Mouse (Mus musculus) heart, embryonic 14.5 days (tissue): ENCODE data around the gene Urad. TPM values are rescaled to one million over a fixed set of nuclear protein-coding genes. Genes with fewer than 3 reads are reported as not detected.

Experiments
- ATAC-seq: fragments of 200-750 bp; cut with Nextera tagmentation; 2 replicates; pipeline ENCODE4 v1.8.0; 2017; ENCODE audit warnings: low read depth, moderate TSS enrichment; ENCODE audit not compliant: insufficient number of reproducible peaks, insufficient read depth, low FRiP score
- H3K27ac ChIP-seq, 2 experiments: fragments of 200-500 bp in 1 of 2; fragments of 300-500 bp in 1 of 2; sonication (generic) in 1 of 2; replicated peaks in 1 of 2; 2 replicates each; pipeline ENCODE4 v1.5.1; 2012 to 2014; ENCODE audit warnings: low read depth in 2 of 2, low read length in 2 of 2, control low read depth in 1 of 2, mild to moderate bottlenecking in 1 of 2, mixed read lengths in 1 of 2; ENCODE audit not compliant: control insufficient read depth in 1 of 2, insufficient read depth in 1 of 2
- H3K27me3 ChIP-seq: fragments of 300-500 bp; sonication (generic); 2 replicates; pipeline ENCODE4 v1.6.1; 2014; ENCODE audit warnings: mild to moderate bottlenecking, low read length, control low read depth; ENCODE audit not compliant: control insufficient read depth, insufficient read depth
- H3K36me3 ChIP-seq: fragments of 300-500 bp; sonication (generic); 2 replicates; pipeline ENCODE4 v1.6.1; 2014; ENCODE audit warnings: mild to moderate bottlenecking, control low read depth, low read length, mixed read lengths; ENCODE audit not compliant: control insufficient read depth, insufficient read depth
- H3K4me1 ChIP-seq, 2 experiments: fragments of 200-500 bp in 1 of 2; fragments of 300-500 bp in 1 of 2; sonication (generic) in 1 of 2; 2 replicates each; pipeline ENCODE4 v1.6.1; 2012 to 2014; ENCODE audit warnings: low read length in 2 of 2, control low read depth in 1 of 2, mixed read lengths in 1 of 2; ENCODE audit not compliant: control insufficient read depth in 2 of 2, insufficient read depth in 2 of 2
- H3K4me2 ChIP-seq: fragments of 300-500 bp; sonication (generic); 2 replicates; pipeline ENCODE4 v1.6.1; 2014; ENCODE audit warnings: mild to moderate bottlenecking, low read length
- H3K4me3 ChIP-seq, 2 experiments: fragments of 200-500 bp in 1 of 2; fragments of 300-500 bp in 1 of 2; sonication (generic) in 1 of 2; 2 replicates each; pipeline ENCODE4 v1.5.1; 2012 to 2014; ENCODE audit warnings: low read length in 2 of 2, mild to moderate bottlenecking in 2 of 2, control low read depth in 1 of 2, low read depth in 1 of 2, moderate library complexity in 1 of 2; ENCODE audit not compliant: control insufficient read depth in 1 of 2, insufficient read depth in 1 of 2
- H3K9ac ChIP-seq: fragments of 300-500 bp; sonication (generic); 2 replicates; pipeline ENCODE4 v1.6.1; 2014; ENCODE audit warnings: mild to moderate bottlenecking, low read length
- H3K9me3 ChIP-seq: fragments of 300-500 bp; sonication (generic); 2 replicates; pipeline ENCODE4 v1.6.1; 2016; ENCODE audit warnings: low read length, control low read depth; ENCODE audit not compliant: control insufficient read depth
- WGBS: fragments of 180-500 bp; shearing (Covaris S2); extraction: QIAGEN DNeasy Blood & Tissue Kit; methylation state at CpG from one replicate; pipeline ENCODE4 v1.1.7; 2014; 5-methylcytosine and 5-hydroxymethylcytosine counted together
- polyA plus RNA-seq: library from polyadenylated mRNA; unstranded; fragments of >200 nt; fragmentation: Nextera tagmentation; extraction: Ambion mirVana; gene quantifications from 2 replicates; pipeline ENCODE4 v1.2.1, GENCODE M21; 2014

Gene Urad
- polyA plus RNA-seq, 1 experiment from 2014 or later: not detected

DNA sequence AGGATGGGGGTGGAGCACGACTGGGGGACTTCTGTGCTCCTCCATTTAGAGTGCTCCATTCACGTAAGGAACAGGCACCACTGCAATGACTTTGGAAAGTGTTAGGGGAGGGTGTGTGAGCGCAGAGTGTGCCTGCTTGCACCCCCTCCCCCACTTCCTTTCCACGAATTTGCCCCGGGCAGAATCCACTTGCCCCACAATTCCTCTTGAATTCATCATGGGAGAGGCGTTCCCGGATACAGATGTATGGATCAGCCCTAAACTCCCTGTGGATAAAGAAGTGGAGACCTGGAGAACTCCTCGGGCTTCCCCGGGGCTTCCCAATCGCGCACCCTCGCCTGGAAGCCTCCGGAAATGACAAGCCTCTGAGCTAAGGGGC is 44.7 kb downstream of the Urad start:
- Histone ChIP-seq H3K27ac (no peak overlapping the region), H3K27me3 (peaks cover 87% of the 10 kb centered on the region), H3K36me3 (no peaks in the 10 kb centered on the region), H3K4me3 (no peak overlapping the region; a peak in 1 of 4 replicates), H3K4me2 (peak overlapping the region; percentile 18; the same call in 1 of the 2 replicates), H3K9me3 (no peaks in the 10 kb centered on the region), H3K9ac (no peak overlapping the region), H3K4me1 (peaks cover 0 to 2% of the 10 kb centered on the region in 2 experiments; a peak in 1 of 4 replicates)
- WGBS: under 1% methylated on average over 13 of the region's 13 CpGs
- no peak for ATAC-seq

DNA sequence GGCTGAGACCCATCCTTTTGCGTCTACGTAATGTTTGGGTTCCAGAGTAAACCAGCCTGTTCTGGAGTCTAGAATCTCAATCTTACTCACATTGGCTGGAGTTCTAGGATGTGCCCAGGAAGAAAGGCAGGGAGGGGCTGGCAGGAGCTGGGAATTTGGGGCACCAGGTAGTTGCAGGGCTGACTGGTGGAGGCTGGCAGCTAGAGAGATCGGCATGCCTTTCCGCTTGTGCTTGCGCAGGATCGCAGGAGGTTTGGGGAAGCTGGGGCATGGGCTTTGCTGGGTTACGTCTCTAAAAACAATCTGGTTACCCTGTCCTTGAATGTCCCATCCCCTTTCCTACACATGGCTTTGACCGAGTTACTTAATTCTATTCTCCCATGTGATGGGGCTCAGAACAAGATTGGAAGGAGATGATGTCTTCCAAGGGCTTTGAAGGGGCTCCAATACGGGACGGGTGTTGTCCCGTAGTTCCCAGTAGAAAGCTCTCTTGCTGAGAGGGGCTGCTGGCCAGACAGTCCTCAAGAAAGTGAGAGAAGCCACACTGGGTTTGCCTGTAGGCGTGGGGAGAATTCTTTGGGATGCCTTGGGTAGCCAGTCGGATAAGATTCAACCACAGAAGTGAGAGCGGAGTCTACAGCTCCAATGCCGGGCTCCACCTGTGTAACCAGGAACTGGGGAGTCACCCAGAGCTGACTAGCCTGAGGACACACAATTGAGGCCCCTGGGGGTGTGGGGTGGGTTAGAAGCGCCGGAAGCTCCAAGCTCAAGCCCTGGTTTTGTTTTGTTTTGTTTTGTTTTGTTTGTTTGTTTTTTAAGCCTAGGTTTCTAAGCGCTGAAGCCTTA is 45.3 kb downstream of the Urad start:
- no peak for ATAC-seq
- Histone ChIP-seq H3K27ac (no peak overlapping the region), H3K36me3 (no peaks in the 10 kb centered on the region), H3K27me3 (peaks cover 93% of the 10 kb centered on the region), H3K4me3 (no peak overlapping the region), H3K9ac (no peak overlapping the region), H3K4me2 (no peak overlapping the region), H3K9me3 (no peaks in the 10 kb centered on the region), H3K4me1 (peaks cover 0 to 2% of the 10 kb centered on the region in 2 experiments; a peak in 1 of 4 replicates)
- 3% methylated on average over 18 of the region's 18 CpGs for WGBS

DNA sequence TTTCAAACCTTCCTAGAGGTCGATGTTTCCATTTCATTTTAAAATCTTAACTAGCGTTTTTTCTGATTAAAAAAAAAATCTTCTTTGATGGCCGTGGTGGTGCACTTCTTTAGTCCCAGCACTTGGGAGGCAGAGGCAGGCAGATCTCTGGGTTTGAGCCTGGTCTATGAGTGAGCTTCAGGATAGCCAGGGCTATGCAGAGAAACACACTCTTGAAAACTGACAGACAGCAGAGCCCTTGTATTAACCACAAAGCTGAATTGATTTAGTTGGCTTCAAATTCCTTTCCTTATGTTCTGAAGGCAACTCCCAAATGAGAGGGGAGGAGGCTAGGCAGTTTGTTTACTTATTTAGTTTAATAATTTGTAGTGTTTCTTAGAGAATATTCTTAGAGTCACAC is 46.5 kb downstream of the Urad start:
- WGBS: 10% methylated on average over 3 of the region's 3 CpGs
- Histone ChIP-seq H3K4me1 (peaks cover 0 to 2% of the 10 kb centered on the region in 2 experiments; a peak in 1 of 4 replicates), H3K4me3 (no peak overlapping the region), H3K9me3 (no peaks in the 10 kb centered on the region), H3K27ac (no peak overlapping the region), H3K9ac (no peak overlapping the region), H3K4me2 (no peak overlapping the region), H3K27me3 (peaks cover 95% of the 10 kb centered on the region), H3K36me3 (no peaks in the 10 kb centered on the region)
- no peak for ATAC-seq

DNA sequence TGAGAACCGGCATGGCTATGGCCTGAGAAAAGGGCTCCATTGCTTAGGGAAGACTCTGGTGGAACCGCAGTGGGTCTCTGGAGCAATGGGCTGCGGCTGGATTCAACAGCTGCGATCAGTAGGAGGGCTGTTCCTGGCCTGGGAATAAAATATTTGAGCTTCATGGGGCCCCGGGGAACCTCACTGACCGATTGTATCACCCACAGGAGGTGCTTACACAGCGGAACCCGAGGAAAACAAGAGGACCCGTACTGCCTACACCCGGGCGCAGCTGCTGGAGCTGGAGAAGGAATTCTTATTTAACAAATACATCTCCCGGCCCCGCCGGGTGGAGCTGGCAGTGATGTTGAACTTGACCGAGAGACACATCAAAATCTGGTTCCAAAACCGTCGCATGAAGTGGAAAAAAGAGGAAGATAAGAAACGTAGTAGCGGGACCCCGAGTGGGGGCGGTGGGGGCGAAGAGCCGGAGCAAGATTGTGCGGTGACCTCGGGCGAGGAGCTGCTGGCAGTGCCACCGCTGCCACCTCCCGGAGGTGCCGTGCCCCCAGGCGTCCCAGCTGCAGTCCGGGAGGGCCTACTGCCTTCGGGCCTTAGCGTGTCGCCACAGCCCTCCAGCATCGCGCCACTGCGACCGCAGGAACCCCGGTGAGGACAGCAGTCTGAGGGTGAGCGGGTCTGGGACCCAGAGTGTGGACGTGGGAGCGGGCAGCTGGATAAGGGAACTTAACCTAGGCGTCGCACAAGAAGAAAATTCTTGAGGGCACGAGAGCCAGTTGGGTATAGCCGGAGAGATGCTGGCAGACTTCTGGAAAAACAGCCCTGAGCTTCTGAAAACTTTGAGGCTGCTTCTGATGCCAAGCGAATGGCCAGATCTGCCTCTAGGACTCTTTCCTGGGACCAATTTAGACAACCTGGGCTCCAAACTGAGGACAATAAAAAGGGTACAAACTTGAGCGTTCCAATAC is 47.8 kb downstream of the Urad start:
- no peak overlapping the region for H3K4me3 ChIP-seq
- 1% methylated on average over 48 of the region's 48 CpGs for WGBS
- no peak overlapping the region for H3K4me2 ChIP-seq
- no peak overlapping the region for H3K27ac ChIP-seq
- H3K4me1 ChIP-seq: peaks cover 0 to 2% of the 10 kb centered on the region in 2 experiments; a peak in 1 of 4 replicates
- no peaks in the 10 kb centered on the region for H3K36me3 ChIP-seq
- no peak for ATAC-seq
- peaks cover 95% of the 10 kb centered on the region for H3K27me3 ChIP-seq
- no peaks in the 10 kb centered on the region for H3K9me3 ChIP-seq
- H3K9ac ChIP-seq: no peak overlapping the region

DNA sequence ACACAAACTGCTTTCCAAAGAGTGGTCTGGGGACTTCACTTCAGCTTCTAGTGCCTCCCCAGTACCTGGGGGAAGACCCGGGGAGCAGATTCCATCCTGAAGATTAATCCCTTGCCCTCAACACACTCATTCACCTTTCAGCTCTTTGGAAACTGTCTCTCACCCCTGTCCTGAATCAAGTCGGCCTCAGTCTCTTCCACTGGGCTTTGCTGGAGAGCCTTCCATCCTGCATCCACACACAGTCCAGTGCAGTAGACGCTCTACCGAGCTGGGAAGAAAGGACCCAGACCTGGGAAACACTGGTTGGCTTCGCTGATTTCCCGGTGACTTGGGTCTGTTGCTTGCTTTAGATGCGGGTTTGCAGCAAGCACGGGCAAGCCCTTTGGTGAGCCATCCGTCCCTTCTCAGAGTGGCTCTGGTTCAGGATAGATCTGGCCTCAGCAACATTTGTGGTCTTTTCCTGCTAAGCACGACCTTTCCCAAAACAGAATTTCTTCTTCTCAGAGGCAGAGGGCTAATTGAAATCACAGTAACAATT is 49.4 kb downstream of the Urad start:
- H3K9me3 ChIP-seq: no peaks in the 10 kb centered on the region
- no peak overlapping the region for H3K27ac ChIP-seq
- peaks cover 0 to 2% of the 10 kb centered on the region in 2 experiments; a peak in 1 of 4 replicates for H3K4me1 ChIP-seq
- H3K36me3 ChIP-seq: no peaks in the 10 kb centered on the region
- WGBS: under 1% methylated on average over 10 of the region's 10 CpGs
- no peak for ATAC-seq
- H3K9ac ChIP-seq: no peak overlapping the region
- H3K27me3 ChIP-seq: peaks cover 97% of the 10 kb centered on the region
- H3K4me3 ChIP-seq: no peak overlapping the region
- no peak overlapping the region for H3K4me2 ChIP-seq

DNA sequence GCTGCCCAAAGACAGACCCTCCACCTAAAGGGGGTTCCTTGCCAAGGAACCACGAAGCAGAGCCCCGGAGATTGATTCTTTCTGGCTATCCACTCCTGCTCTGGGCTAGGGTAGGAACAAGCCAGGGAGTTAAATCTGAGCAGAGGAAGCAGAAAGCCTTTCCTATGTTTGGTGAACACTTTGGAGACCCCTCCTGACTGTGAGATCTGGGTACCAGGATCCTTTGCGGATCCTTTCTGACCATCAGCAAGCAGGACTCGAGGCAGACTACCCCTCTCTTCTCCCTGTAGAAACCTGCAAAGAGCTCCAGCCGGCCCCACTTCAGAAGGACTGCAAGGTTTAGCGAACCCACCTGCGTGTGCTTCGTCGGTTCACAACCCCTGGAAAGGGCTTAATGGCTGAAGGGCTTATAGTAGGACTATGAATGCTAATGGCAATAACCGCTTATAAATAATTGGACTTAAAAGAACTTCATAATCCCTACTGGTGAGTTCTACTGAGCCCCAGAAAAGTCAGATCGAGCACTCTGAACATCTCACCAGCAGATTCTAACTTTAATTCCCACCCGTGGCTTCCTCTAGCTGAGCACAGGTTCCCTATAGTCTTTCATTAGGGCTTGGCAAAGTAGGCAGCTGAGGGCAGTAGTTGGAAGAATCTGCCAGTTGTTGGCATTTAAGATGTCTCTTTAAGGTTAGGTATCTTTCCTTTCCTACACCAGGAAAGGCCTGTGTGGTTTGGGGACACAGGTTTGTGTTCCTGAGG is 50.0 kb downstream of the Urad start:
- WGBS: 8% methylated on average over 12 of the region's 12 CpGs
- ATAC-seq: no peak
- peaks cover 97% of the 10 kb centered on the region for H3K27me3 ChIP-seq

More for the DNA sequence above, 50.0 kb downstream of the Urad start:
- no peak overlapping the region for H3K9ac ChIP-seq
- no peaks in the 10 kb centered on the region for H3K36me3 ChIP-seq
- no peaks in the 10 kb centered on the region; a peak in 1 of 4 replicates for H3K4me1 ChIP-seq
- no peak overlapping the region for H3K27ac ChIP-seq
- H3K9me3 ChIP-seq: no peaks in the 10 kb centered on the region
- no peak overlapping the region for H3K4me3 ChIP-seq
- no peak overlapping the region for H3K4me2 ChIP-seq
